Mouse (Mus musculus) T-helper 17 cell (primary cell): ENCODE measurements around the gene Gda.

Experiments
- in situ Hi-C, 2 experiments: fragments of 300-600 bp; cut with MboI, MseI; formaldehyde crosslinking; loops; 1 replicate in 1 of 2; 2 replicates in 1 of 2; pipeline ENCODE4 v1.15.1; 2025; ENCODE audit warnings: high pct_unique_total_duplicates in 2 of 2

Gene Gda

DNA sequence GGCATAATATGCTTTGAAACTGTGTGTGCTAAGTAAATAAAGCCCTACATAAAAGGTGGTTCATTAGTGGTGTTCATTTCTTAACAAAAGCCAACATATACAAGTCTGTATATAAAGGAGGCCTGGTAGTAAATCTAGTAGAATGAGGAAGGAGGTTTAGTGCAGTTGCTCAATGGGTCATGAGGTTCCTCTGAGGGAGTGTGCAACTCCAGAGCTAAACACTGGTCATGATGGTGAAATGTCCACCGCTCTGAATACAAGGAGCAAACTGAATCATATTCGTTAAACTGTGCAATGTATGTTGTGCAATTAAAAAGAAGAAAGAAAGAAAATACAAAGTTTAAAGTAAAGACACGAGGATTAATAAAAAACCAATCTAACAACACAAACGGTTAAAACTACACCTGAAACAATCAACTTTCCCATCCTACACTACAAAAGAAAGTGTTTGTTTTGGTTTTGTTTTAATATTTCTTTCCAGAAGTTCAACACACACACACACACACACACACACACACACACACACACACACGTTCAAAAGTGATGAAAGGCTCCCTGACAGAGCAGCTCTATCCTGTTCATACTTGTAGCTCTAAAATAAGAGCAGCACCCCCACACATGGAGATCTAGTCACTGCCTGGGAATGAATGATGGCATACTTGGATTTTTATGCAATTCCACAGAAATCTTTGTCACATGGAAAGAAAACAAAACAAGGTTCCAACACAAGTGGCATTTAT is 11.9 kb downstream of the Gda start:
- in situ Hi-C loops: no loop called here

DNA sequence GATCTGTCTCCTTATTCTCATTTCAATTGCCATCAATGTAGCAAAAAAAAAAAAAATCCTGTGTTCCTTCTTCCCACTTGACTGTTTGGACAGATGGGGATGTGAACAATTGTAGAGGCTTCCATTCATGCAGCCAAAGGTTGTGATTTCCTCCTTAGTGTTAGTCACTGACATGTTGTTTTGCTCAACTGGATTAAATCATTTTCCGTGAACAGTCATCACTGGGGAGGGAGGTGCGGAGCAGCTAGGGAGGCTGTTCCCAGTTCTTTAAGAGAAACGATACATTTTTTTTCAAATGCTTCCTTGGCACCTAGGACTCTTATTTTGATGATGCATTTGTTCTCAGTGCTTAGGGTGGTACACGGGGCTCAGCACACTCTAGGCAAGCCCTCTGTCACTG is 15.8 kb downstream of the Gda start:
- in situ Hi-C loops: no loop called here

DNA sequence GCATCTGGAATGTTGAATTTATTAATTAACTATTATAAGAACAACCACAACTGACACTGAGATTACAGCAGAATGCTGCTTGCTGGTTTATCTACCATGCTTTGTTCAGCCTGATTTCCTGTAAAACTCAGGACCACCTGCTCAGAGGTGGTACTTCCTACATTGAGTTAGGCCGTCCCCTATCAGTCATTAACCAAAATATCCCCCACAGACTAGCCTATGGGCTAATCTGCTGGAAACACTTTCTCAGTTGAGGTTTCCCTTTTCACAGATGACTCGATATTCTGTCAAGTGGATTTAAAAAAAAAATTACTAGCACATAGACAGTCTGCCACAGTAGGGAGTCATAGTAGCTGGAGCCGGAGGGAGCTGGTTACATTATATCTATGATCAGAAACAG is 31.5 kb downstream of the Gda start:
- in situ Hi-C loops: no loop called here

DNA sequence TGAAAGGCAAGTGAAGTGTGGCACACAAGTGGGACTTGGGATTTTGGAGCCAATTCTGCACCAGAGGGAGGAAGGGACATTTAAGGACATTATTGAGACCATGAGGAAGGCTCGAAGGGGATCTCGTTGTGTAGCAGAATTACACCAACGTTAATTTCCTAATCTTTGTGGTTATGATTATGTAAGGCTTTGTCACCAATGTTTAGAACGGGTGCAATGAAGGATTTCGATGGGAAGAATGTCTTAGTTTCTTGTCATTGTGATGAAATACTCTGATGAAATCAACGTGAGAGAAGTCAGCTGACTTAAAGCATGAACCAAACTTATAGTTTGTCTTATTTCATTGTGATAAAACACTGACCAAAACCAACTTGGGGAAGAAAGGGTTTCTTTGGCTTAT is 32.4 kb downstream of the Gda start:
- in situ Hi-C loops: no loop called here

DNA sequence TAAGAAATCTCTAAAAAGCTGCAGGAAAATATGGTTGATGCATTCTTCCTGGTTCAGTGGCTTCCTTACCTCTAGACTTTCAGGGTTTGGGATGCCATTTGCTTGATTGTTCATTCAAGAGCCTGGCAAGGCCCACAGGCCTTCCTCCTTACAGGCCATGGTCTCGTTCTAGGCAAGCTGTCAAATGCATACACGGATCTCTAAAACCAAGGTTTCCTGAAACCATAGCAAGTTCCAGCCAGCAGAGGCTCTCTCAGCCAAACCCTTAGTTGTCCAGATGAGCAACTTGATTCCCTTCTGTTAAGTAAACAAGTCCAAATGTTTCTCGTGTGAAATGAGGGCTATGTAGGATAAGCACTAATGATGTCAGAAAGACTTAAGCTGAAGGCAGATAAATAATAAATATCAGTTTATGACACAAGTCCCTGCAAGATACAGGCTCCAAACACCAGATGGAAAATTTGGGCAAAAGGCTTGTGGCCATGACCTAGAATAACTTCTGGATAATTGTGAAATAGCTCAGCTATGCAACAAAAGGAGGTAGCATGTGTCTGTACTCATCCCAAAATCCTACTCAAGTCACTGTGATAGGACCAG is 34.0 kb downstream of the Gda start:
- in situ Hi-C loops: no loop called here

DNA sequence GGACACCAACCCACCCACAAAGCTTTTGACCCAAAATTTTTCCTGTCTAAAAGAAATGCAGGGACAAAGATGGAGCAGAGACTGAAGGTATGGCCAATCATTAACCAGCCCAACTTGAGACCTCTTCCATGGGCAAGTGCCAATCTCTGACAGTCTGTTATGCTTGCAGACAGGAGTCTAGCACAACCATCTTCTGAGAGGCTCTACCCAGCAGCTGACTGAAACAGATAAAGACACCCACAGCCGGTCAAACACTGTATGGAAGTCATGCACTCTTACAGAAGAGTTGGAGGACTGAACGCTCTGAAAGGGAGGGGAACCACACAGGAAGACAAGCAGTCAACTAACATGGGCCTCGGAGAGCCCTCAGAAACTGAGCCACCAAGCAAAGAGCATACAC is 36.7 kb downstream of the Gda start:
- in situ Hi-C loops: no loop called here

DNA sequence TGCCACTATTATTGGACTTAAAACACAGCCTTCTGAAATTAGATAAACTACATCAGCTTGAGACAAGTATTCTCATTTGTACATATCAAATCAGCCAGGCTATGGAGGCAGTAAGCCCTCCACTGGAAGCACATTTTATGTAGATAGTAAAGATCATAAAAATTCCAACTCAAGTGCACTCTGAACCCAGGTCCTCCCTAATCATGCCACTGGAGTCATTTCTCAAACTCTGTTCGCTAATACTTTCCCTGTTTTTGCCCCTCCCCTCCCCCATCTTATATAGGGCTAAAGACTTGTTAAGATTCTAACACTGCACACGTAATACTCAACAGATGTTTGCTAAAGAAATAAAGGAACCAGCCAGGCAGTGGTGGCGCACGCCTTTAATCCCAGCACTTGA is 39.9 kb downstream of the Gda start:
- in situ Hi-C loops: no loop called here

DNA sequence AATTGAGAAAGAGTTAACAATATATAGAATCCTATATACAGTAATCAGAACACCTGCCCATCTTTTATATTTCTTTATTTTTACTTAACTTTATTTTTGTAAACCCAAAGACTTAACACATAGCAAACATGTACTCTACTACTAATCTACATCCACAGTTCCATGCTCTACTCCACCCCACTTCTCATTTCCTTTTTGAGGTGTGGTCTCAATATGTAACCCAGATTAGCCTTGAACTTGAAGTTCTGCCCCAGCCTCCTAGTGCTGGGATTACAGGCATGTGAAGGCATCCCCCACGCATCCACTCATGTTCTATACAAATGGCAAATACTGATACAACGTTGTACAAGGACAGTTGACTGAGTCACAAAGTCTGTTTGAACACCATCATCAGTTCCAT is 40.4 kb downstream of the Gda start:
- in situ Hi-C loops: no loop called here

DNA sequence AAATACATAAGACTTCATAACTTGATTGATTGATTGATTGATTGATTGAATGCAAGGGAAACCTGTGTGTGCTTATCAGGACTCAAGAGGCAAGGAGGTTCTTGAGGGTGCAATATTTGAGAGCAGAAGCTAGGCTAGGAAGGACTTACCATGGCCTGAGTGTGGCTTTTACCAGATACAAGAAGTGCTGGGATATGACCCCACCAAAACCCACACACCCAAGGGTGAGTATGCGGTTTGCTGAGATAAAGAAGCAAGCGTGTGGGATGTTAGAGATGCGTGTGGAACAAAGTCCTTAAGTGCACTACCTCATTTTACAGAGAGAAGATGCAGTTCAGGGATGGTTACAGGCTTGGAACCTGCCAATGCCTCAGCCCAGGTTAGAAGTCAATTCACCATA is 41.0 kb downstream of the Gda start:
- in situ Hi-C loops: no loop called here

DNA sequence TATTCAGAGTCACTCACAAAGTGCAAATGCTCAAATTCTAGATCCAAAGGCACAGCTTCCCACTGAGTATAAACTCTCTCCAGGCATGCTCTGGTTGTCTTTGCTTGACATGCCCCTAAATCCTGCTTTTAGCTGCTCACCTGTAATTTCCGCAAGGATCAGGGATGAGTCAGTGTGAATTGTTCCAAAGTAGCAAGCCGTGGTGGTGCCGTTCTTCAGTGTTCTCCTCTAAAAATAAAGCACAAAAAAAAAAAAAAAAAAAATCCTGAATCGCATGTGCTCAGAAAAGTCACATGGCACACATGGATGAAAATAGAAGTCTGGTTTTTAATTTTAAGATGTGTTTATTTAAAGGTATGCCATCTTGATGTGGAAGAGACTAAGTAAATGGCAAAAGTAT is 47.9 kb downstream of the Gda start:
- in situ Hi-C loops: no loop called here

DNA sequence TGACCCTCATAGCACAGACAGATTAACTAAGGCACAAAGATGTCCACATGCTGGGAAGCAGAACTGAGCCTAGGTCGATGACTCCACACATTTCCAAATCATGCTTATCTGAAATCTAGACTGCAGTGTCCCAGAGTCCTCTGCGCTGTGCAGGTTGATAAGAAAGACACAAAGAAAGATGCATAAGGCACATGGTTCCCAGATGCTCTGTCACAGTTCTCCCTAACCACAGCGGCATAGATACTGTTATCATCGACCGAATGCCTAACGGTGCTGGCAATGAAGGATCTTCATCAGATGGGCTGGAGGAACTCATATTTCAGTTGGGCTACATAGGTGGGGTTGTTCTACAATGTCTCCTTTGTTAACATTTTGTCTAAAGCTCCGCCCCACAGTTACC is 49.5 kb downstream of the Gda start:
- in situ Hi-C loops: no loop called here

DNA sequence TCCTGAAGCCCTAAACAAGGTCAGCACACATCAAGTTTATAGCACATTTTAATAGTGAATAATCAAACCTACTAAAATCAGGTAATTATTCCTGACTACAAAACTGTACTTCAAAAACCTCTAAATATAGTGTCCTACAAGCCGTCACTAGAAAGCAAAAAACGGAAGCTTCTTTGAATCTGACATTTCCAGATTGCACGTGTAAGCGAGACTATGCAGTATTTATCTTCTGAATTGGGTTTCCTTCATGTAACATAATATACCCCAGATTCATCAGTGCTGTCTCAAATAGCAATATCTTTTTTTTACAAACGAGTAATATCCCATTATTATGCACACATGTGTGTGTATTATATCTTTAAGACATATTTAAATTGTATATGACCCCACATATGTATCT is 54.8 kb downstream of the Gda start:
- in situ Hi-C loops: no loop called here

DNA sequence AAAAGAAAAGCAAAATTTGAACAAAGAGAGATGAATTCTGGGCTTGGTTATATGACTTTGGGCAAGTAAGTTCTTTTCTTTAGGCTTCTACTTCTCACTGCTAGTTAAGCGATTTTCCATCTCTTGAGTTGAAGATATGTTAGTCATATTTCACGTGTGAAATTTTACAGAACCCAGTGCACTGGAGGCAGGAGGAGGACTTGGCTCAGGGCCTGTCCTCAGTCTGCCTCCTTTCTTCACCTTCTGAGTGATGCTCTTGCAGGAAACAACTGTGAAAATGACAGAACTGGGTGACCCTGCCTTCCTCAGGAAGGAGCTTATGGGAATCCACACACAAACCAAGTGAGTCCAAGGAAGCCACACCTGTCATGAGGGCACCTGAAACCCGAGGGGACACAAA is 57.9 kb downstream of the Gda start:
- in situ Hi-C loops: no loop called here

DNA sequence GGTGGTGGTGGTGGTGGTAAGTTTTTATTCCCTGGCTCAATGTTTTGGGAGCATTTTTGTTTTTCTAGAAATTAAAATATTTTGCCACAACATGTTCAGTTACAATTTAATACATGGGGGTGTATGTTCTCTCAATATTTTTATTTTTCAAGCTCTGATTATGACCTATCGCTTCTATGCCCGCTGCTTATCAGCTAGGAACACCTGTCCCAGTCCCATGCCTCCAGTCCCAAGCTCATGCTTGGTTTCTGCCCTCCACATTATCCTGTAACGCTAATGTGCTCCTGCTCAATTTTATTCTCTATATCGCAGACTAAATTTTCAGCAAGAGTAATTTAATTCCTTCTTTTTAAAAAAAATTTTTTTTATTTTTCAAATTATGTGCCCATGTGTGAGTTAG is 64.1 kb downstream of the Gda start:
- in situ Hi-C loops: no loop called here

DNA sequence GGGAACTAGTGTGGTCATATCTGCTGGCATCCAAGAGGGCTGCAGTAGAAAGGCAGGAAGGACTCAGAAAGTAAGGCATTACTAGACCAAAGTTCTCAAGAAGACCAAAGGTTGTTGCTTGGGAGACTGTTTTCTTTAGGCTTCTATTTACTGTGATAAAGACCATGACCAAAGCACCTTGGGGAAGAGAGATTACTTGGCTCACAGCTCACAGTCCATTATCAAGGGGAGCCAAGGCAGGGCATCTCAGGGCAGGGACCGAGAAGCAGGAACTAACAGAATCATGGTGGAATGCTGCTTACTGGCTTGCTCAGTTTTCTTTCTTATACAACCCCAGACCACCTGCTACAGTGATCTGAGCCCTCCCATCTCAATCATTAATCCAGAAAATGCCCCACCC is 65.9 kb downstream of the Gda start:
- in situ Hi-C loops: no loop called here

DNA sequence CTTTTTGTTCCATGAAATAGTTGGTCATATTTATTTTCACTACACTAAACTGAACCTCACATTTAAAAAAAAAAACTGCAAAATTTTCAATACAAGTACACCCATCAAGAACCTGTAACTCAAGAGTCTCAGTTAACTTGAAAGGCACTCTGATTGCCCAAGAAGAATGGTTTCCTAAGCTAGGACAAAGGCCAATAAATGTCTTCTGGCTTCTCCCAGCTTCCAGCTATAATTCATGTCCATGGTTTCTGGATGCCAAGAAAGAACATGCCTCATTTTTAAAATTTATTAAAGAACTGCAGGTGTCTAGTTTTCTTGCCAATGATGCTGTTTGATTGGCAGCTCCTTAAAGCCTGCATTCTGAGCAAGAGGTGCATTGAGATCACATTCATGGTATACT is 75.3 kb downstream of the Gda start:
- in situ Hi-C loops: no loop called here

DNA sequence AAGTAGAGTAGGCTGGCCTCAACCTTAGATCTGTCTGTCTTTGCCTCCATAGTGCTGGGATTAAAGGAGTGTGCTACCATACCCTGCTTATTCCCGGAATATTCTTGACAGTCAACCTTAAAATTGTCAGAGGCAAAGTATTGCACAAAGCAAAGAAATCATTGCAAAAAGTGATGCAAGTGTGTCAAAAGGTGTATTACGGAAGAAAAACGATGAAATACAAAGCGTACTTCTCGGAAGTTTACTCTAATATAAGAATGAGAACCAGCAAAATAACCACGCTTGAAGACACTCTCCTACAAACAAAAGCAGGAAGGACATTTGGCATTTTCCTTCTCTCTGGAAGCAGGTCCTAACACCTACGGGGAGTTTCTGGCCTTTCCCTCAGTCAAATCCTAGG is 76.9 kb downstream of the Gda start:
- in situ Hi-C loops: no loop called here

DNA sequence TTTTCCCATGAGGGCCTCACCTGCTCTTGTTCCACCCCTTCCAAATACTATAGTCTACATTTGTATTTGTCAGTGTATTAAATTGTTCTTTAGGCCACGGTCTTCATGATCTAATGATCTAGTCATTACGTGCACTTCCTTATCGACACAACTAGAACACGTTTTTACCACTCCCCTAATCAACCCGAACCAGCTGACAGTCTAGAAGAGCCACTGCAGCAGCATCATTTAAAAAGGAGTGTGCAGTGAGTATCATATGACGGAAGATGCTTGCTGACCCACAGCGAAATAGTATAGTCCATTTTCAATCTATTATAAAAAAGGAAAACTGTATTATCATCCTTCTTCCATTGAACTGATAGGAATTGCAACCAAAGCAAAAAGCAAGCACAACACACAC is 82.3 kb downstream of the Gda start:
- in situ Hi-C loops: no loop called here

DNA sequence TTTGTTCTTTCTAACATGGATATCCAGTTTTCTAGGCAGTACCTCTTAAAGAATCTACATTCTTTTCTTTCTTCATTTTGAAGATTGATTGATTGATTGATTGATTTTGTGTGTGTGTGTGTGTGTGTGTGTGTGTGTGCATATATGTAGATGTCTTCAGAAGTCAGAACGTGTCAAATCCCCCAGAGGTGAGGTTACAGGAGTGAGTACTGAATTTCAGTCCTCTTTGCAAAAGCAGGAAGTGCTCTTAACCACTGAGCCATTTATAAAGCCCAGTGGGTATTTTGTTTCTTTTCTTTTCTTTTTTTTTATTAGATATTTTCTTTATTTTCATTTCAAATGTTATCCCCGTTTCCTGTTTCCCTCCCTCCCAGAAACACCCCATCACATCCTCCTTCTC is 86.4 kb downstream of the Gda start:
- in situ Hi-C loops: no loop called here

DNA sequence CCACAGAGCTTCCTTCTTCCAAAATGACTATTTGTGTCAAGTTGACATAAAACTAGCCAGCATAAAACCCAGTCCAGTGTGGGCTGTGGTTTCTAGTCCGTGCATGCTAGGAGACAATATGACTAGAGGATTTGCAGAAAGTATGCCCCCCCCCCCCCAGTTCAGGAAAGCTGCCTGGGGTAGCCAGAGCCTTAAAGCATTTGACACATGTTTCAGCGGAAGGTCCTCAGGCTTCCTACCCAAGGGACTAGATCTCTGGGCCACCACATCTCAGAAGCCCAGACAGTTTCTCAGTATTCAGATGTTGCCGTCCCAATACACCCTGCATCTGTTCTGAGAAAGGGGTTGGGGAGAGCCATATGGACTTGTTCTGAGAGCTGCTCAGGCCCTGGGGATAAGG is 89.0 kb downstream of the Gda start:
- in situ Hi-C loops: no loop called here

DNA sequence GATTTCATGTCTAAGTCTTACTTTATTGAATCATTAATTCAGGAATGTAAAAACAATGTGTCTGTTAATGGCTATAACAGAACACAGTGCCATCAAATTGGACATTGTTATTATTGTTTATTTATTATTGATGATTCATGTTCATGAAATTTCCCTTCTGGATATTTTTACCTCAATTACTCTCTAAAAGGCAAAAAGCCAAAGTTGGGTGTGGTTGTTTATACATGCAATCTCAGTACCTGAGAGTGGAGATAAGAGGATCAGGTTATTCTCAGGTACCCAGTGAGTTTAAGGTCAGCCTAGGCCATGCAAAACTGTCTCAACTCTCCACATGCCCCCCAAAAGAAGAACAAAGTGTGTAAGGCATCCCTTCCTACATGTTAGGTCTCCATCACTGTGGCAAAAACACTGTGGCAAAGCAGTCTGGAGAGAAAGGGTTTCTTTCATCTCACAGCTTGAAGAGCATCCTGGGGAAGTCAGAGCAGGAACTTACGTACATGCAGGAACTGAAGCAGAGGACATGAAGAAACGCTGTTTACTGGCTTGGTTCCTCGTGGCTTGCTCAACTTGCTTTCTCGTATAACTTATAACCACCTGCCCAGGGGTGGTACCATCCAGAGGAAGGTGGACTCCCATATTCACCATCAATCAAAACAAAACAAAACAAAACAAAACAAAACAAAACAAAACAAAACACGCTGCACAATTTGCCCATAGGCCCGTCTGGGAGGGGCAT is 89.6 kb downstream of the Gda start:
- in situ Hi-C loops: no loop called here

DNA sequence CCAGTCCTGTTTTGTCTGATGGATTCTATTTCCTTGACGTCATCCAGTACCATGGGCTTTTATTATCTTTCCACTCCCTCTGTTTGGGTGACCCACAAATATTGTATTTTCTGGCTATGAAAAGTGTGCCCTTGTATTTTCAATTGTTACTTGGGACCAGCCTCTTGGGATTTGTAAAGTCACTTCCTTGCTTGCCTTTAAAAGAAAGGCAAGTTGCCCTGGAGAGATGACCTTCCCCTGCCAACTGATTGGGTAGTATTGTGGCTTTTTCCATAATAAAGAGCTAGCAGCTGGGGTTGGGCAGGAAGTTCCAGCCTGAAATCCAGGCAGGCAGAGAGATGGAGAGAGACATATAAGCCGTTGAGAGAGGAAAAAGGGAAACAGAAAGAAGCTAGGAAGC is 91.5 kb downstream of the Gda start:
- in situ Hi-C loops: no loop called here

DNA sequence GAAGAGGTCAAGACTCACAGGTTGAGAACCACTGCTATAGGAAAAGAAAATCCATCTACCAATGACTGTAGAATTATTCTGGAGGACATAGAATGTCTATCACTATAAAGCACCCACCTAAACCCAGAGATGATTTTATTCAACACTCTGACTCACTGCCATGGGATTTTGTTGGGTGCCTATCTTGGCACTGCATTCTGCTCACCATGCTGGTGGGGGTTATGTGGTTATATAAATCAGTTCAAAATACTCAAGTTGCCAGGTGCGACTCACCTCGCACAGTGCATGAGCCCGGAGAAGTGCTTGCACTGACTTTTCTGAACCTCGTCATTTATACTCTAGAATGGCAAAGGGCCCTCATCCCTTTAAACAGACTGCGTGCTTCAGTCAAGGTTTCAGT is 94.0 kb downstream of the Gda start:
- in situ Hi-C loops: no loop called here
